Mouse (Mus musculus) embryonic facial prominence, embryonic 15.5 days (tissue): ENCODE data around the gene Prss57. TPM values are rescaled to one million over a fixed set of nuclear protein-coding genes. Genes with fewer than 3 reads are reported as not detected.

Source experiments
- ATAC-seq: fragments of 200-750 bp; cut with Nextera tagmentation; 2 replicates; pipeline ENCODE4 v1.8.0; 2017; ENCODE audit warnings: low read depth, moderate TSS enrichment; ENCODE audit not compliant: insufficient number of reproducible peaks, low FRiP score, low TSS enrichment
- H3K27ac ChIP-seq: fragments of 300-500 bp; sonication (generic); replicated peaks from 2 replicates; pipeline ENCODE4 v1.5.1; 2015; ENCODE audit warnings: mild to moderate bottlenecking, inconsistent platforms
- H3K27me3 ChIP-seq: fragments of 300-500 bp; sonication (generic); 2 replicates; pipeline ENCODE4 v1.6.1; 2015; ENCODE audit warnings: inconsistent platforms
- H3K36me3 ChIP-seq: fragments of 300-500 bp; sonication (generic); 2 replicates; pipeline ENCODE4 v1.6.1; 2015; ENCODE audit warnings: mild to moderate bottlenecking, inconsistent platforms
- H3K4me1 ChIP-seq: fragments of 300-500 bp; sonication (generic); 2 replicates; pipeline ENCODE4 v1.6.1; 2015; ENCODE audit warnings: inconsistent platforms
- H3K4me2 ChIP-seq: fragments of 300-500 bp; sonication (generic); replicated peaks from 2 replicates; pipeline ENCODE4 v1.6.1; 2015; ENCODE audit warnings: mild to moderate bottlenecking, inconsistent platforms
- H3K4me3 ChIP-seq: fragments of 300-500 bp; sonication (generic); replicated peaks from 2 replicates; pipeline ENCODE4 v1.5.1; 2015; ENCODE audit warnings: mild to moderate bottlenecking, inconsistent platforms
- H3K9ac ChIP-seq: fragments of 300-500 bp; sonication (generic); 2 replicates; pipeline ENCODE4 v1.6.1; 2015; ENCODE audit warnings: inconsistent platforms
- H3K9me3 ChIP-seq: fragments of 300-500 bp; sonication (generic); replicated peaks from 2 replicates; pipeline ENCODE4 v1.6.1; 2016; ENCODE audit warnings: inconsistent platforms
- WGBS: fragments of 180-500 bp; shearing (Covaris S2); methylation state at CpG from one replicate; pipeline ENCODE4 v1.1.7; 2015; 5-methylcytosine and 5-hydroxymethylcytosine counted together
- polyA plus RNA-seq: library from polyadenylated mRNA; unstranded; fragments of >200 nt; fragmentation: Nextera tagmentation; extraction: Ambion mirVana; gene quantifications from 2 replicates; pipeline ENCODE4 v1.2.1, GENCODE M21; 2015

Prss57 gene
- polyA plus RNA-seq, 1 experiment from 2014 or later, result not detected

DNA sequence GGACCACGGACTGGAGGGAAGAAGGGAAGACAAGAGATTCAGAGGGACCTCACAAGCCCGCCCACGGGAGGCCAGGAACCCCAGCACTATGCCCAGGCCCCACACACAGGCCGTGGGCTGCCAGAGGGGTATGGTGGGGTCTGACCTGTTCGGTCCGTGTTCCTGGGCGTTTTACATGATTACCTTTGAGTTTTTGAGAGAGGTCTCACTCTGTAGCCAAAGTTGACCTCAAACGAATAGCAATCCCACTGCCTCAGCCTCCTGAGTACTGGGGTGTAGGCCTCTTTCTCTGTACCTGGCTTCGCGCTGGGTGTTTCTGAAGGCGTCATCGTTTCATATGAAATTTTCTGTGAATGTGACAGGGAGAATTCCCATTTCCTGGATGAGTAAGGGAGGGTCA is 31.0 kb upstream of the Prss57 start:
- WGBS, result 81% methylated on average over 12 of the region's 12 CpGs
- Histone ChIP-seq H3K9ac (no peak overlapping the region), H3K4me1 (peaks cover 22% of the 10 kb centered on the region), H3K4me3 (no peak overlapping the region), H3K4me2 (no peak overlapping the region), H3K27ac (0 out of 2 replicates have a peak overlapping the region, but pooled peaks have one; percentile 58), H3K36me3 (peaks cover 21% of the 10 kb centered on the region), H3K9me3 (no peaks in the 10 kb centered on the region), H3K27me3 (no peaks in the 10 kb centered on the region)
- no peak for ATAC-seq

DNA sequence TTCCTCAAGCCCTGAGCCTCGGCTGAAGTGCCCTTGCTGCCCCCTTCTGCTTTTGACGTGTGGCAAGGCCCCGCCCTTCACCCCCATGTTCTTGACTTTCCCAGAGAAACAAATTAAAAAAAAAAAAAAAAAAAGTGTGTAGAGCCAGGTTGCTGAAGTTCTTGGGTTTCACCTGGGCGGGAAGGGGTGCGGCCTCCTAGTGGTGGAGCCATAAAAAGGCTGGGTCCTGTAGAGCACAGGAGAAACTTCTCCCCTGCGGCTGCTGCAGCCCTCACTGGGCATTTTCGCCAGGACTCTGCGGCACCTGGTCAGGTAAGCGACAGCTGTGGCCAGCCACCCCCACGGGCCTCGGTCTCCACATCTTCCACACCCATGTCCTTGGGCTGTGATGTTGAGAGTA is 30.0 kb upstream of the Prss57 start, which contains the start of gene Misp:
Gene Misp (plus strand): TSS at position 208 of the 400 bp plus-strand sequence.
- 0 out of 2 replicates have a peak within 1 kb of the TSS, but pooled peaks have one; percentile 58 for H3K27ac ChIP-seq

GRCm38 (mm10) chr10:79820277-79820676 is 29.5 kb upstream of the Prss57 start:
- Histone ChIP-seq H3K4me1 (peaks cover 22% of the 10 kb centered on the region), H3K4me3 (no peak overlapping the region), H3K36me3 (peaks cover 33% of the 10 kb centered on the region), H3K9me3 (no peaks in the 10 kb centered on the region), H3K27me3 (no peaks in the 10 kb centered on the region), H3K4me2 (no peak overlapping the region), H3K9ac (no peak overlapping the region), H3K27ac (no peak overlapping the region)
- 82% methylated on average over 8 of the region's 8 CpGs for WGBS
- no peak for ATAC-seq

More for the DNA sequence above, 30.0 kb upstream of the Prss57 start, which contains the start of gene Misp:
- ATAC-seq, result no peak
- H3K36me3 ChIP-seq, result peaks cover 29% of the 10 kb centered on the region
- H3K9ac ChIP-seq, result no peak within 1 kb of the TSS
- H3K4me2 ChIP-seq, result no peak within 1 kb of the TSS
- WGBS, result 61% methylated on average over 11 of the region's 11 CpGs
- no peak within 1 kb of the TSS for H3K4me3 ChIP-seq
- peaks cover 22% of the 10 kb centered on the region for H3K4me1 ChIP-seq
- H3K9me3 ChIP-seq, result no peaks in the 10 kb centered on the region
- no peaks in the 10 kb centered on the region for H3K27me3 ChIP-seq

DNA sequence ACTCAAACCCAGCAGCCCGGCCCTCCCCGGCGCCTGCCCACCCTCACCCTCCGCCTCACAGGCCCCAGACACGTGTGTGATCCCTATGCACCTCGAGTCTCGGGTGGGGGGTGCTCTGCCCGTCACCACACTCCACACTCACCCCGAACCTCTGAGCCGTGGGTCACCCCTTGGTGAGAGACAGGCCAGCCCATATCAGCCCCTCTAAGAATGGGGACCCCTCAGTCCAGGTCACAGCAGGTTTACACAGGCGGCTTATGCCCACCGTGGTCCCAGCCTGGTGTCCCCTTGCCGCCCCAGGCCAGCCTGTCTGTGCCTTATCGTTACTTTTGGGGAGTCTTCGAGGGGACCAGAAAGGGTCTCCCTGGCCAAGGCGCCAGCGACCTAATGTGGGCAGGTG is 28.8 kb upstream of the Prss57 start:
- Histone ChIP-seq H3K4me1 (peaks cover 22% of the 10 kb centered on the region), H3K27me3 (no peaks in the 10 kb centered on the region), H3K4me2 (no peak overlapping the region), H3K9me3 (no peaks in the 10 kb centered on the region), H3K36me3 (peaks cover 39% of the 10 kb centered on the region), H3K4me3 (no peak overlapping the region), H3K9ac (no peak overlapping the region), H3K27ac (no peak overlapping the region)
- WGBS, result 92% methylated on average over 17 of the region's 17 CpGs
- ATAC-seq, result no peak

- H3K9ac ChIP-seq, result no peak overlapping the region
- WGBS, result 56% methylated on average over 4 of the region's 4 CpGs
- H3K4me3 ChIP-seq, result no peak overlapping the region
- H3K27me3 ChIP-seq, result no peaks in the 10 kb centered on the region
- peak overlapping the region; percentile 63; the same call in 1 of the 2 replicates for H3K27ac ChIP-seq
- no peaks in the 10 kb centered on the region for H3K9me3 ChIP-seq
- H3K4me1 ChIP-seq, result peaks cover 22% of the 10 kb centered on the region
- H3K4me2 ChIP-seq, result no peak overlapping the region
- H3K36me3 ChIP-seq, result peaks cover 39% of the 10 kb centered on the region
- ATAC-seq, result peak; percentile 36; the same call in 1 of the 2 replicates
These were observed 27.5 kb upstream of the Prss57 start for GRCm38 (mm10) chr10:79818225-79818624.

GRCm38 (mm10) chr10:79817111-79817510 is 26.4 kb upstream of the Prss57 start:
- Histone ChIP-seq H3K9ac (no peak overlapping the region), H3K4me3 (no peak overlapping the region), H3K27ac (0 out of 2 replicates have a peak overlapping the region, but pooled peaks have one; percentile 19), H3K4me2 (no peak overlapping the region), H3K36me3 (peaks cover 39% of the 10 kb centered on the region), H3K4me1 (peaks cover 16% of the 10 kb centered on the region), H3K9me3 (no peaks in the 10 kb centered on the region), H3K27me3 (no peaks in the 10 kb centered on the region)
- no peak for ATAC-seq
- WGBS, result 75% methylated on average over 2 of the region's 2 CpGs

GRCm38 (mm10) chr10:79815671-79816494 is 25.1 kb upstream of the Prss57 start:
- Histone ChIP-seq H3K4me3 (no peak overlapping the region), H3K36me3 (peaks cover 46% of the 10 kb centered on the region), H3K9ac (no peak overlapping the region), H3K4me1 (peaks cover 7% of the 10 kb centered on the region), H3K9me3 (no peaks in the 10 kb centered on the region), H3K4me2 (no peak overlapping the region), H3K27me3 (no peaks in the 10 kb centered on the region), H3K27ac (no peak overlapping the region)
- no peak for ATAC-seq
- WGBS, result 86% methylated on average over 12 of the region's 12 CpGs

DNA sequence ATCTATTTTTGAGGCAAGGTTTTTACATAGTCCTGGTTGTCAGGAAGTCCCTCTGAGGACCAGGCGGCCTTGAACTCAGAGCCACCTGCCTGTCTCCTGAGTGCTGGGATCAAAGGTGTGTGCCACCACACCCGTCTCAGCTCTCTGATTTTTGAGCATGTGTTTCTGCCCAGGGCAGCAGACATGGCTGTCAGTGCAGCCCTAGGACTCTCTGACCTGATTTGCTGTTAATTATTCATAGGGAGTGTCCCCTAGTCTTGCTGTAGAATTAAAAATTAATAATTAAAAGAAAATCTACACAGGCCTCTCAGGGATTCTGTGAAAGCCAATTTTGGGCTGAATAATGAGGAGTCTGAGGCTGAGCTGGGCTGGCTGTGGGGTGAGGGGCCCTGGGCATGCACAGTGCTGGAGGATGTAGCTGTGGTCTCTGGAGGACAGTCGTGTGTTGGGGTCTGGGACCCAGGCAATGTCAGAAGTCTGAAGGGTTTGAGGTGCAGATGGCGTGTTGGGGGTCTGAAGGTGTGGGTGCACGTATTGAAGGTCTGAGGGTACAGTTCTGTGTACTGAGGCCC is 23.6 kb upstream of the Prss57 start:
- peaks cover 44% of the 10 kb centered on the region for H3K36me3 ChIP-seq
- ATAC-seq, result no peak

DNA sequence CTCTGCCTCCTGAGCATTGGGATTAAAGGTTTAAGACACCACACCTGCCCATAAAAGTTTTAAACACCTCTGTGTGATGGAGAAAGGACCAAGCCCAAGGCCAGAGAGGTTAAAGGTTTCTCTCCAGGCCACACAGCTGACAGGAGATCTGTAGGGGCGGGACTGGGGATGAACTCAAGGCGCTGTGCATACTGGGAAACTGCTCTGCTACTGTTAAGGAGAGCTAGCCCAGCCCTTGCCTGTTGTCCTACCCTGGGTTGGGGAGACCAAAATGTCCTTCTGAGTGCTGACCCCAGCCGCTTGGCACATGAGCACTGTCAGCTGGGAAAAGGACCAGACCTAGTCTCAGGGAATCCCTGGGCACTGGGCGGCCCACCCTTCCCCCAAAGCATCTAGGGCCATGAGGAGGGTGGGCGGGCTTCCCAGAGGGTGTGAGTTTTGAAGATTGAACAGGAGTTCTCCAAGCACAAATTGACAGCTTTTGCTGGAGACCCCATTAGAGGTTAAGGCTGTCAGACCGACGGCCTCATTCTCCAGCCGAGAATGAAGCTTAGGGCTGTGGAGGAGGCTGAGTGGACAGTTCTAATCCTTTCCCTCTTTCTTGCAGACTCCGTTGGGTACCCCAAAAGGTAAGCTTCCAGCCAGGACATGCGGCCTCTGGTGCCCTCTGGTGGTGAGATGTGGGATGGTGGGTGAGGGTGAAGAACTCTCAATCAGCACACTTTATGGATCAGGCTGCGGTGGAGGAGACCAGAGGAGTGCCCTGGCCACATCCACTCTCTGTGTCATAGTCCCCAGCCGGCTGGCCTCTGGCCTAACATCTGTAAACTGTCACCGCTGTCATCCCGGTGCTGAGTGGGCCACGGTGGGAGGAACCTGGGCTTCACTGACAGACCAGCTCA is 21.2 kb upstream of the Prss57 start:
- H3K4me1 ChIP-seq, result peaks cover 1% of the 10 kb centered on the region; the same call in 1 of the 2 replicates
- H3K27ac ChIP-seq, result no peak overlapping the region
- no peak for ATAC-seq
- no peaks in the 10 kb centered on the region for H3K27me3 ChIP-seq
- WGBS, result 33% methylated on average over 15 of the region's 15 CpGs
- no peak overlapping the region for H3K4me3 ChIP-seq
- H3K9ac ChIP-seq, result no peak overlapping the region
- H3K4me2 ChIP-seq, result no peak overlapping the region
- no peaks in the 10 kb centered on the region for H3K9me3 ChIP-seq
- peaks cover 49% of the 10 kb centered on the region for H3K36me3 ChIP-seq

More for the DNA sequence above, 23.6 kb upstream of the Prss57 start:
- WGBS, result 82% methylated on average over 5 of the region's 5 CpGs
- H3K4me1 ChIP-seq, result peaks cover 7% of the 10 kb centered on the region
- no peaks in the 10 kb centered on the region for H3K9me3 ChIP-seq
- no peak overlapping the region for H3K9ac ChIP-seq
- no peak overlapping the region for H3K4me2 ChIP-seq
- no peak overlapping the region for H3K27ac ChIP-seq
- no peaks in the 10 kb centered on the region for H3K27me3 ChIP-seq
- no peak overlapping the region for H3K4me3 ChIP-seq

- Histone ChIP-seq H3K9me3 (no peaks in the 10 kb centered on the region), H3K27me3 (no peaks in the 10 kb centered on the region), H3K27ac (peak overlapping the region; percentile 55; the same call in 1 of the 2 replicates), H3K4me1 (peaks cover 11% of the 10 kb centered on the region), H3K9ac (no peak overlapping the region), H3K4me2 (no peak overlapping the region), H3K4me3 (no peak overlapping the region), H3K36me3 (peaks cover 28% of the 10 kb centered on the region)
- ATAC-seq, result no peak
- 86% methylated on average over 11 of the region's 11 CpGs for WGBS
These were observed 18.0 kb upstream of the Prss57 start for GRCm38 (mm10) chr10:79808728-79809127.
